Mouse (Mus musculus) erythroblast, adult 5-6 weeks (primary cell): ENCODE results near the gene Ier3. TPM values are rescaled to one million over a fixed set of nuclear protein-coding genes. Genes with fewer than 3 reads are reported as not detected.

Experiments
- ATAC-seq: replicated peaks from 2 replicates; pipeline ENCODE4 v1.8.0; 2016; ENCODE audit warnings: moderate number of reproducible peaks, mild to moderate bottlenecking, moderate TSS enrichment, inconsistent platforms; ENCODE audit not compliant: poor library complexity, low FRiP score, severe bottlenecking
- total RNA-seq, 2 experiments: library from RNA; stranded (forward) in 1 of 2; stranded (reverse) in 1 of 2; fragments of 150-400 nt in 1 of 2; fragments of 200-764, 138-1000 nt in 1 of 2; gene quantifications; 2 replicates each; pipeline versions ENCODE4 v1.2.3 to v1.2.4; 2015 to 2017; ENCODE audit warnings: low replicate concordance in 2 of 2

The Ier3 gene
- total RNA-seq, 2 experiments from 2014 or later: 8.0 to 11.9 TPM

- no peak for ATAC-seq
Measured at GRCm38 (mm10) chr17:35809395-35809794, 12.1 kb upstream of the Ier3 start.

- no peak for ATAC-seq
Measured at GRCm38 (mm10) chr17:35810900-35811648, 10.4 kb upstream of the Ier3 start.

- ATAC-seq: no peak
Measured at GRCm38 (mm10) chr17:35812307-35812706, 9.2 kb upstream of the Ier3 start.

GRCm38 (mm10) chr17:35812736-35813135 lies 8.7 kb upstream of the Ier3 start:
- no peak for ATAC-seq

- no peak for ATAC-seq
Measured at GRCm38 (mm10) chr17:35813245-35813647, 8.2 kb upstream of the Ier3 start.

- peak; percentile 28; the same call in 1 of the 2 replicates for ATAC-seq
Measured at GRCm38 (mm10) chr17:35813653-35814052, 7.8 kb upstream of the Ier3 start.

- no peak for ATAC-seq
Measured at GRCm38 (mm10) chr17:35814678-35815077, 6.8 kb upstream of the Ier3 start.

GRCm38 (mm10) chr17:35815836-35816235 lies 5.6 kb upstream of the Ier3 start:
- ATAC-seq: no peak

GRCm38 (mm10) chr17:35816686-35817085 lies 4.8 kb upstream of the Ier3 start:
- ATAC-seq: no peak

GRCm38 (mm10) chr17:35817226-35817625 lies 4.3 kb upstream of the Ier3 start:
- no peak for ATAC-seq

GRCm38 (mm10) chr17:35820111-35820510 lies 1.4 kb upstream of the Ier3 start:
- ATAC-seq: no peak

GRCm38 (mm10) chr17:35822564-35822963 lies 1.1 kb downstream of the Ier3 start:
- no peak for ATAC-seq

- ATAC-seq: peak; percentile 89
Measured at GRCm38 (mm10) chr17:35822964-35823937, 1.8 kb downstream of the Ier3 start, which contains the start of gene Flot1. Gene Flot1 (plus strand): TSS chr17:35823230.

- no peak for ATAC-seq
Measured at GRCm38 (mm10) chr17:35824402-35824801, 2.9 kb downstream of the Ier3 start.

- no peak for ATAC-seq
Measured at GRCm38 (mm10) chr17:35825109-35825850, 3.8 kb downstream of the Ier3 start.

- peak; percentile 95 for ATAC-seq
Measured at GRCm38 (mm10) chr17:35829737-35830136, 8.3 kb downstream of the Ier3 start.

GRCm38 (mm10) chr17:35832400-35833238 lies 11.1 kb downstream of the Ier3 start:
- no peak for ATAC-seq

- no peak for ATAC-seq
Measured at GRCm38 (mm10) chr17:35833239-35833751, 11.8 kb downstream of the Ier3 start.

GRCm38 (mm10) chr17:35833894-35834293 lies 12.4 kb downstream of the Ier3 start:
- no peak for ATAC-seq
